Mouse (Mus musculus): ENCODE data around the gene Cdk5rap3. TPM values are rescaled to one million over a fixed set of nuclear protein-coding genes. Genes with fewer than 3 reads are reported as not detected.

Gene Cdk5rap3
- total and polyA plus RNA-seq, 2 experiments from 2014 or later, result 43.6 to 85.1 TPM

GRCm38 (mm10) chr11:96929096-96929765 lies 12.9 kb upstream of the Cdk5rap3 start:
- Histone ChIP-seq H3K4me3 (ENCODE audit: low read depth, low read length) (no peak overlapping the region), H3K36me3 (ENCODE audit: insufficient read depth, low read length) (no peaks in the 10 kb centered on the region), H3K9me3 (ENCODE audit: low read length) (no peaks in the 10 kb centered on the region), H3K4me2 (ENCODE audit: low read depth, low read length, poor library complexity, severe bottlenecking) (no peak overlapping the region), H3K27me3 (ENCODE audit: insufficient read depth, low read length) (0 out of 2 replicates have a peak, but pooled peaks cover 9% of the 10 kb centered on the region), H3K4me1 (ENCODE audit: insufficient read depth, low read length) (no peaks in the 10 kb centered on the region), H3K9ac (replicated peaks; ENCODE audit: low read length, poor library complexity, severe bottlenecking) (no peak overlapping the region), H3K27ac (ENCODE audit: low read depth, low read length) (no peak overlapping the region)
- no peak for TF ChIP-seq CTCF (IDR thresholded peaks at IDR 0.05)
- DNase-seq (ENCODE audit: low spot score), result no peak
- WGBS, result 12% methylated on average over 13 of the region's 13 CpGs
- no peak for ATAC-seq (ENCODE audit: low FRiP score)

- TF ChIP-seq CTCF (IDR thresholded peaks at IDR 0.05), result no peak
- Histone ChIP-seq H3K9me3 (ENCODE audit: low read length) (no peaks in the 10 kb centered on the region), H3K27me3 (ENCODE audit: insufficient read depth, low read length) (0 out of 2 replicates have a peak, but pooled peaks cover 9% of the 10 kb centered on the region), H3K36me3 (ENCODE audit: insufficient read depth, low read length) (no peaks in the 10 kb centered on the region), H3K4me1 (ENCODE audit: insufficient read depth, low read length) (no peaks in the 10 kb centered on the region), H3K4me2 (ENCODE audit: low read depth, low read length, poor library complexity, severe bottlenecking) (no peak overlapping the region), H3K27ac (ENCODE audit: low read depth, low read length) (no peak overlapping the region), H3K9ac (replicated peaks; ENCODE audit: low read length, poor library complexity, severe bottlenecking) (no peak overlapping the region), H3K4me3 (ENCODE audit: low read depth, low read length) (no peak overlapping the region)
- DNase-seq (ENCODE audit: low spot score) (no peak), ATAC-seq (ENCODE audit: low FRiP score) (no peak)
- WGBS, result 8% methylated on average over 5 of the region's 5 CpGs
Measured at GRCm38 (mm10) chr11:96928691-96929090, 12.4 kb upstream of the Cdk5rap3 start.

DNA sequence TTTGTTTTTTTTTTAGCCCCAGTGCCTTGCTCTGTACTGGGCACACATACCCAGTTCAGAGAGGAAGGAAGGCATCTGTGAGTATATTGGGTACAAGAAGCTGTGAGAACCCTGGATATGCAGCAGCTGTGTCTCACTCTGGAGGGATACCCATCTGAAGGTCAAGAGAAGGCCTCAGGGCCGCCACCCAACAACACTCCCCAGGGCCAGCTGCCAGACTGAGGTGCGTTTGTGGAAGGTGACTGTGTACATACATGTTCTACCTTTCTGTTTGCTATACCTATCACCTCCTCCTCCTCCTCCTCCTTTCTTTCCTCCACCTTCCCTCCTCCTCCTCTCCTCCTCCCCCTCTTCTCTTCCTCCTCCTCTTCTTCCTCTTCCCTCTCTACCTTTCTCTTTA lies 11.8 kb upstream of the Cdk5rap3 start, which contains the start of gene Prr15l:
Gene Prr15l (plus strand): TSS at position 17 of the 400 bp plus-strand sequence.
- H3K9ac ChIP-seq (replicated peaks; ENCODE audit: low read length, poor library complexity, severe bottlenecking), result no peak within 1 kb of the TSS
- DNase-seq (ENCODE audit: low spot score), result no peak
- no peak within 1 kb of the TSS for H3K4me3 ChIP-seq (ENCODE audit: low read depth, low read length)
- no peak for TF ChIP-seq CTCF (IDR thresholded peaks at IDR 0.05)
- WGBS, result 67% methylated on average over 2 of the region's 2 CpGs
- no peak within 1 kb of the TSS for H3K4me2 ChIP-seq (ENCODE audit: low read depth, low read length, poor library complexity, severe bottlenecking)
- H3K27me3 ChIP-seq (ENCODE audit: insufficient read depth, low read length), result 0 out of 2 replicates have a peak, but pooled peaks cover 9% of the 10 kb centered on the region
- H3K27ac ChIP-seq (ENCODE audit: low read depth, low read length), result no peak within 1 kb of the TSS
- no peaks in the 10 kb centered on the region for H3K9me3 ChIP-seq (ENCODE audit: low read length)
- no peaks in the 10 kb centered on the region for H3K36me3 ChIP-seq (ENCODE audit: insufficient read depth, low read length)
- no peak for ATAC-seq (ENCODE audit: low FRiP score)
- no peaks in the 10 kb centered on the region for H3K4me1 ChIP-seq (ENCODE audit: insufficient read depth, low read length)

GRCm38 (mm10) chr11:96926587-96926986 lies 10.3 kb upstream of the Cdk5rap3 start:
- no peak overlapping the region for H3K4me3 ChIP-seq (ENCODE audit: low read depth, low read length)
- no peaks in the 10 kb centered on the region for H3K9me3 ChIP-seq (ENCODE audit: low read length)
- H3K9ac ChIP-seq (replicated peaks; ENCODE audit: low read length, poor library complexity, severe bottlenecking), result no peak overlapping the region
- no peaks in the 10 kb centered on the region for H3K4me1 ChIP-seq (ENCODE audit: insufficient read depth, low read length)
- WGBS, result 85% methylated on average over 5 of the region's 5 CpGs
- TF ChIP-seq CTCF (IDR thresholded peaks at IDR 0.05), result no peak
- no peak overlapping the region for H3K27ac ChIP-seq (ENCODE audit: low read depth, low read length)
- no peaks in the 10 kb centered on the region for H3K36me3 ChIP-seq (ENCODE audit: insufficient read depth, low read length)
- 0 out of 2 replicates have a peak, but pooled peaks cover 9% of the 10 kb centered on the region for H3K27me3 ChIP-seq (ENCODE audit: insufficient read depth, low read length)
- ATAC-seq (ENCODE audit: low FRiP score), result no peak
- DNase-seq (ENCODE audit: low spot score), result no peak
- no peak overlapping the region for H3K4me2 ChIP-seq (ENCODE audit: low read depth, low read length, poor library complexity, severe bottlenecking)

DNA sequence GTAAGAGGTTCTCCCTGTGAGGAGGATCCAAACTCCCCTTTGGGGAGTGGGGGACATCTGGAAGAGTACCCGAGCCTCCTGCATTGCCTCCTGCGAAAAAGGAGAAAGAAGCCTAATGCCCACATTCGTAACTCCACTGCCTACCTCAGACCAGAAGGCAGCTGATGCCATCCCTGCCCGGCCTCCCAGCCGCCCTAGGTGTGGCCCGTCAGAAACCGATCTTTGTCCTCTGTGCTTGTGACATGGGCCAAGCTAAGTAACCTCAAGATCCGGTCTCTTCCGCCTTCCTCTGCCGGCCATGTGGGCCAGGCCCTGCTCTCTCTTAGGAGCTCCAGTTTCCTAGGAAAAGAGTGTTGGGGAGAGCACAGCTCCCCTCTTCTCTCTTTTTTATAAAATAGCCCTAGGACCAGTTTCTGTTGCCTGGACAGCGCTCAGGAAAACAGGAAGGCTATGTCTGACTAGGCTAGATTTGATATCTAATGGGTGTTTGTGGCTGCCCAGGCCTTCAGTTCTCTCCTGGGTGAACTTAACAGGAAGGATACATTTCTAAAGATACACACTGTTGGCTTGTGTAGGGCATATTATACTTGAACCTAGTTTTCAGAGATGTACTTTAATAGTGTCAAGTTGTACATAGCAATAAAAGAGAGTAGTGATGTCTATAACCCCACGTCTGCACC lies 9.3 kb upstream of the Cdk5rap3 start:
- TF ChIP-seq CTCF (IDR thresholded peaks at IDR 0.05), result no peak
- Histone ChIP-seq H3K4me3 (ENCODE audit: low read depth, low read length) (no peak overlapping the region), H3K36me3 (ENCODE audit: insufficient read depth, low read length) (no peaks in the 10 kb centered on the region), H3K27ac (ENCODE audit: low read depth, low read length) (no peak overlapping the region), H3K4me2 (ENCODE audit: low read depth, low read length, poor library complexity, severe bottlenecking) (no peak overlapping the region), H3K9ac (replicated peaks; ENCODE audit: low read length, poor library complexity, severe bottlenecking) (no peak overlapping the region), H3K27me3 (ENCODE audit: insufficient read depth, low read length) (0 out of 2 replicates have a peak, but pooled peaks cover 9% of the 10 kb centered on the region), H3K4me1 (ENCODE audit: insufficient read depth, low read length) (no peaks in the 10 kb centered on the region), H3K9me3 (ENCODE audit: low read length) (no peaks in the 10 kb centered on the region)
- ATAC-seq (ENCODE audit: low FRiP score), result no peak
- no peak for DNase-seq (ENCODE audit: low spot score)
- WGBS, result 89% methylated on average over 12 of the region's 12 CpGs

- no peak overlapping the region for H3K9ac ChIP-seq (replicated peaks; ENCODE audit: low read length, poor library complexity, severe bottlenecking)
- 83% methylated on average over 11 of the region's 11 CpGs for WGBS
- no peaks in the 10 kb centered on the region for H3K36me3 ChIP-seq (ENCODE audit: insufficient read depth, low read length)
- H3K27me3 ChIP-seq (ENCODE audit: insufficient read depth, low read length), result 0 out of 2 replicates have a peak, but pooled peaks cover 9% of the 10 kb centered on the region
- no peak for DNase-seq (ENCODE audit: low spot score)
- ATAC-seq (ENCODE audit: low FRiP score), result no peak
- no peak for TF ChIP-seq CTCF (IDR thresholded peaks at IDR 0.05)
- no peak overlapping the region for H3K4me2 ChIP-seq (ENCODE audit: low read depth, low read length, poor library complexity, severe bottlenecking)
- no peak overlapping the region for H3K4me3 ChIP-seq (ENCODE audit: low read depth, low read length)
- no peak overlapping the region for H3K27ac ChIP-seq (ENCODE audit: low read depth, low read length)
- H3K4me1 ChIP-seq (ENCODE audit: insufficient read depth, low read length), result no peaks in the 10 kb centered on the region
- no peaks in the 10 kb centered on the region for H3K9me3 ChIP-seq (ENCODE audit: low read length)
Measured at GRCm38 (mm10) chr11:96924861-96925260, 8.6 kb upstream of the Cdk5rap3 start.
